Mouse (Mus musculus) C2C12 (cell line): Measurements from ENCODE around the gene 6030468B19Rik.

ENCODE experiments used
- CEBPB ChIP-seq: IDR thresholded peaks from one replicate; pipeline ENCODE4 v1.6.1; 2011; ENCODE audit warnings: low read depth, mild to moderate bottlenecking, control low read depth, moderate library complexity
- CTCF ChIP-seq: IDR thresholded peaks from one replicate; pipeline ENCODE4 v1.5.1; 2011; ENCODE audit not compliant: control insufficient read depth, insufficient read depth, insufficient read length
- MAX ChIP-seq: IDR thresholded peaks from one replicate; pipeline ENCODE4 v1.6.1; 2011; ENCODE audit warnings: mild to moderate bottlenecking, control low read depth
- MYOD1 ChIP-seq: IDR thresholded peaks from one replicate; pipeline ENCODE4 v1.6.1; 2011; ENCODE audit warnings: low read depth; ENCODE audit not compliant: control insufficient read depth, insufficient read length
- USF1 ChIP-seq: IDR thresholded peaks from one replicate; pipeline ENCODE4 v1.6.1; 2011; ENCODE audit warnings: low read depth, mild to moderate bottlenecking, control low read depth, moderate library complexity

- TF ChIP-seq CTCF: no peak
- TF ChIP-seq MAX: no peak
- no peak for TF ChIP-seq CEBPB
- no peak for TF ChIP-seq USF1
- TF ChIP-seq MYOD1: no peak
Measured at GRCm38 (mm10) chr11:117779434-117780198, 17.8 kb upstream of the 6030468B19Rik start.
